Mouse (Mus musculus): ENCODE results near the gene Adipor2. TPM values are rescaled to one million over a fixed set of nuclear protein-coding genes. Genes with fewer than 3 reads are reported as not detected.
"Not testable (repeated sequence)": the region's sequence is repeated elsewhere in the genome, so short reads cannot be mapped to it uniquely, and the experiment has no call there.

The Adipor2 gene
- total and polyA plus RNA-seq, 2 experiments from 2014 or later = 25.3 to 42.5 TPM

- TF ChIP-seq CTCF (IDR thresholded peaks at IDR 0.05) = no peak
- Histone ChIP-seq H3K4me1 (ENCODE audit: insufficient read depth, low read length) (no peaks in the 10 kb centered on the region), H3K27me3 (ENCODE audit: insufficient read depth, low read length) (no peaks in the 10 kb centered on the region), H3K36me3 (ENCODE audit: insufficient read depth, low read length) (peaks cover 11% of the 10 kb centered on the region; the same call in 1 of the 2 replicates), H3K4me3 (ENCODE audit: low read depth, low read length) (no peak overlapping the region), H3K9ac (replicated peaks; ENCODE audit: low read length, poor library complexity, severe bottlenecking) (no peak overlapping the region), H3K4me2 (ENCODE audit: low read depth, low read length, poor library complexity, severe bottlenecking) (no peak overlapping the region), H3K27ac (ENCODE audit: low read depth, low read length) (no peak overlapping the region), H3K9me3 (ENCODE audit: low read length) (no peaks in the 10 kb centered on the region)
- DNase-seq (ENCODE audit: low spot score) = no peak
- WGBS = 94% methylated on average over 5 of the region's 5 CpGs
- no peak for ATAC-seq (ENCODE audit: low FRiP score)
Observed at GRCm38 (mm10) chr6:119363593-119363992, 53.9 kb downstream of the Adipor2 start.

GRCm38 (mm10) chr6:119360925-119361702 lies 56.4 kb downstream of the Adipor2 start:
- no peak overlapping the region for H3K4me3 ChIP-seq (ENCODE audit: low read depth, low read length)
- TF ChIP-seq CTCF (IDR thresholded peaks at IDR 0.05) = no peak
- H3K9ac ChIP-seq (replicated peaks; ENCODE audit: low read length, poor library complexity, severe bottlenecking) = no peak overlapping the region
- no peaks in the 10 kb centered on the region for H3K9me3 ChIP-seq (ENCODE audit: low read length)
- no peak overlapping the region for H3K27ac ChIP-seq (ENCODE audit: low read depth, low read length)
- DNase-seq (ENCODE audit: low spot score) (no peak), ATAC-seq (ENCODE audit: low FRiP score) (no peak)
- WGBS = 88% methylated on average over 3 of the region's 3 CpGs
- H3K4me1 ChIP-seq (ENCODE audit: insufficient read depth, low read length) = no peaks in the 10 kb centered on the region
- H3K4me2 ChIP-seq (ENCODE audit: low read depth, low read length, poor library complexity, severe bottlenecking) = no peak overlapping the region
- H3K27me3 ChIP-seq (ENCODE audit: insufficient read depth, low read length) = no peaks in the 10 kb centered on the region
- H3K36me3 ChIP-seq (ENCODE audit: insufficient read depth, low read length) = peaks cover 24% of the 10 kb centered on the region; the same call in 1 of the 2 replicates

- not testable (repeated sequence) for H3K27me3 ChIP-seq (ENCODE audit: insufficient read depth, low read length); H3K4me2 ChIP-seq (ENCODE audit: low read depth, low read length, poor library complexity, severe bottlenecking); H3K9me3 ChIP-seq (ENCODE audit: low read length); ATAC-seq (ENCODE audit: low FRiP score); H3K9ac ChIP-seq (replicated peaks; ENCODE audit: low read length, poor library complexity, severe bottlenecking); H3K4me3 ChIP-seq (ENCODE audit: low read depth, low read length); DNase-seq (ENCODE audit: low spot score); H3K27ac ChIP-seq (ENCODE audit: low read depth, low read length); H3K4me1 ChIP-seq (ENCODE audit: insufficient read depth, low read length)
- 91% methylated on average over 6 of the region's 6 CpGs for WGBS
- H3K36me3 ChIP-seq (ENCODE audit: insufficient read depth, low read length) = peaks cover 32% of the 10 kb centered on the region
Observed at GRCm38 (mm10) chr6:119360250-119360649, 57.3 kb downstream of the Adipor2 start.

- 84% methylated on average over 8 of the region's 8 CpGs for WGBS
- Histone ChIP-seq H3K9me3 (ENCODE audit: low read length) (no peaks in the 10 kb centered on the region), H3K9ac (replicated peaks; ENCODE audit: low read length, poor library complexity, severe bottlenecking) (no peak overlapping the region), H3K4me1 (ENCODE audit: insufficient read depth, low read length) (no peaks in the 10 kb centered on the region), H3K4me2 (ENCODE audit: low read depth, low read length, poor library complexity, severe bottlenecking) (no peak overlapping the region), H3K36me3 (ENCODE audit: insufficient read depth, low read length) (peaks cover 43% of the 10 kb centered on the region), H3K4me3 (ENCODE audit: low read depth, low read length) (no peak overlapping the region), H3K27ac (ENCODE audit: low read depth, low read length) (no peak overlapping the region), H3K27me3 (ENCODE audit: insufficient read depth, low read length) (no peaks in the 10 kb centered on the region)
- TF ChIP-seq CTCF (IDR thresholded peaks at IDR 0.05) = no peak
- ATAC-seq (ENCODE audit: low FRiP score) (no peak), DNase-seq (ENCODE audit: low spot score) (no peak)
Observed at GRCm38 (mm10) chr6:119358020-119358571, 59.4 kb downstream of the Adipor2 start.

- WGBS = 90% methylated on average over 6 of the region's 6 CpGs
- Histone ChIP-seq H3K4me1 (ENCODE audit: insufficient read depth, low read length) (no peaks in the 10 kb centered on the region), H3K4me3 (ENCODE audit: low read depth, low read length) (no peak overlapping the region), H3K9ac (replicated peaks; ENCODE audit: low read length, poor library complexity, severe bottlenecking) (no peak overlapping the region), H3K27ac (ENCODE audit: low read depth, low read length) (no peak overlapping the region), H3K27me3 (ENCODE audit: insufficient read depth, low read length) (no peaks in the 10 kb centered on the region), H3K36me3 (ENCODE audit: insufficient read depth, low read length) (peaks cover 35% of the 10 kb centered on the region), H3K4me2 (ENCODE audit: low read depth, low read length, poor library complexity, severe bottlenecking) (no peak overlapping the region), H3K9me3 (ENCODE audit: low read length) (no peaks in the 10 kb centered on the region)
- TF ChIP-seq CTCF (IDR thresholded peaks at IDR 0.05) = no peak
- DNase-seq (ENCODE audit: low spot score) (no peak), ATAC-seq (ENCODE audit: low FRiP score) (no peak)
Observed at GRCm38 (mm10) chr6:119352501-119352900, 65.0 kb downstream of the Adipor2 start.

GRCm38 (mm10) chr6:119351656-119352055 lies 65.8 kb downstream of the Adipor2 start:
- WGBS = 88% methylated on average over 8 of the region's 8 CpGs
- Histone ChIP-seq H3K4me3 (ENCODE audit: low read depth, low read length) (no peak overlapping the region), H3K9ac (replicated peaks; ENCODE audit: low read length, poor library complexity, severe bottlenecking) (no peak overlapping the region), H3K4me1 (ENCODE audit: insufficient read depth, low read length) (no peaks in the 10 kb centered on the region), H3K4me2 (ENCODE audit: low read depth, low read length, poor library complexity, severe bottlenecking) (no peak overlapping the region), H3K36me3 (ENCODE audit: insufficient read depth, low read length) (peaks cover 31% of the 10 kb centered on the region), H3K27me3 (ENCODE audit: insufficient read depth, low read length) (no peaks in the 10 kb centered on the region), H3K9me3 (ENCODE audit: low read length) (no peaks in the 10 kb centered on the region), H3K27ac (ENCODE audit: low read depth, low read length) (no peak overlapping the region)
- no peak for TF ChIP-seq CTCF (IDR thresholded peaks at IDR 0.05)
- DNase-seq (ENCODE audit: low spot score) (no peak), ATAC-seq (ENCODE audit: low FRiP score) (no peak)

Data from midbrain, postnatal 0 days (tissue).